Mouse (Mus musculus) T-cell, adult 2 months (primary cell): Measurements from ENCODE around the gene Gpc6.

Experiments used
- DNase-seq: peaks from one replicate; pipeline ENCODE4 v3.0.0; 2022; ENCODE audit warnings: low spot score

The Gpc6 gene

GRCm38 (mm10) chr14:117239694-117240427 lies 314.7 kb downstream of the Gpc6 start:
- DNase-seq, result no peak

GRCm38 (mm10) chr14:117245631-117246030 lies 320.5 kb downstream of the Gpc6 start:
- no peak for DNase-seq

- no peak for DNase-seq
These were observed 331.1 kb downstream of the Gpc6 start for GRCm38 (mm10) chr14:117256192-117256591.

GRCm38 (mm10) chr14:117265653-117266052 lies 340.5 kb downstream of the Gpc6 start:
- DNase-seq, result no peak

- no peak for DNase-seq
These were observed 342.9 kb downstream of the Gpc6 start for GRCm38 (mm10) chr14:117267823-117268601.

- no peak for DNase-seq
These were observed 358.5 kb downstream of the Gpc6 start for GRCm38 (mm10) chr14:117283631-117284030.

GRCm38 (mm10) chr14:117293746-117294145 lies 368.6 kb downstream of the Gpc6 start:
- no peak for DNase-seq

- DNase-seq, result no peak
These were observed 371.2 kb downstream of the Gpc6 start for GRCm38 (mm10) chr14:117296207-117296838.

GRCm38 (mm10) chr14:117301019-117301418 lies 375.9 kb downstream of the Gpc6 start:
- no peak for DNase-seq

GRCm38 (mm10) chr14:117303901-117304722 lies 379.0 kb downstream of the Gpc6 start:
- no peak for DNase-seq

- no peak for DNase-seq
These were observed 379.6 kb downstream of the Gpc6 start for GRCm38 (mm10) chr14:117304723-117305010.

GRCm38 (mm10) chr14:117309997-117310520 lies 384.9 kb downstream of the Gpc6 start:
- no peak for DNase-seq

GRCm38 (mm10) chr14:117324214-117324613 lies 399.1 kb downstream of the Gpc6 start:
- DNase-seq, result no peak

GRCm38 (mm10) chr14:117332256-117332655 lies 407.1 kb downstream of the Gpc6 start:
- DNase-seq, result no peak

- DNase-seq, result no peak
These were observed 412.2 kb downstream of the Gpc6 start for GRCm38 (mm10) chr14:117337271-117337670.

GRCm38 (mm10) chr14:117340549-117340948 lies 415.4 kb downstream of the Gpc6 start:
- no peak for DNase-seq

- no peak for DNase-seq
These were observed 419.4 kb downstream of the Gpc6 start for GRCm38 (mm10) chr14:117344505-117344904.

GRCm38 (mm10) chr14:117346372-117346885 lies 421.3 kb downstream of the Gpc6 start:
- no peak for DNase-seq

GRCm38 (mm10) chr14:117351296-117351695 lies 426.2 kb downstream of the Gpc6 start:
- no peak for DNase-seq

- DNase-seq, result no peak
These were observed 436.2 kb downstream of the Gpc6 start for GRCm38 (mm10) chr14:117361155-117361964.

GRCm38 (mm10) chr14:117361965-117362309 lies 436.8 kb downstream of the Gpc6 start:
- no peak for DNase-seq
